Mouse (Mus musculus) layer of hippocampus, postnatal 10 days (tissue): ENCODE results near the gene Sox5. TPM values are rescaled to one million over a fixed set of nuclear protein-coding genes. Genes with fewer than 3 reads are reported as not detected.

Source experiments
- DNase-seq, 2 experiments: peaks; one replicate each; pipeline ENCODE4 v3.0.0; 2021; ENCODE audit warnings: low spot score in 2 of 2
- total RNA-seq, 2 experiments: library from RNA; stranded (reverse); gene quantifications; 2 replicates each; pipeline ENCODE4 v1.2.3; 2021

The Sox5 gene
- total RNA-seq, 2 experiments from 2014 or later: 57.0 to 61.7 TPM

GRCm38 (mm10) chr6:143987548-143987947 lies 794.2 kb downstream of the Sox5 start:
- no peak for DNase-seq

GRCm38 (mm10) chr6:143980131-143980530 lies 801.6 kb downstream of the Sox5 start:
- DNase-seq: peak in 1 of 2 experiments; percentile 21

- DNase-seq: peak; percentile 15 to 29
These were observed 813.9 kb downstream of the Sox5 start for GRCm38 (mm10) chr6:143967724-143968400.

GRCm38 (mm10) chr6:143960487-143960886 lies 821.3 kb downstream of the Sox5 start:
- DNase-seq: no peak

GRCm38 (mm10) chr6:143960081-143960480 lies 821.7 kb downstream of the Sox5 start:
- DNase-seq: no peak

- no peak for DNase-seq
These were observed 823.4 kb downstream of the Sox5 start for GRCm38 (mm10) chr6:143958372-143958771.

- DNase-seq: no peak
These were observed 824.7 kb downstream of the Sox5 start for GRCm38 (mm10) chr6:143957063-143957462.

- DNase-seq: no peak
These were observed 833.0 kb downstream of the Sox5 start for GRCm38 (mm10) chr6:143948553-143949308.

- DNase-seq: no peak
These were observed 833.7 kb downstream of the Sox5 start for GRCm38 (mm10) chr6:143948071-143948470.

GRCm38 (mm10) chr6:143943126-143943525 lies 838.7 kb downstream of the Sox5 start:
- no peak for DNase-seq

- no peak for DNase-seq
These were observed 840.4 kb downstream of the Sox5 start for GRCm38 (mm10) chr6:143941291-143941785.

GRCm38 (mm10) chr6:143923146-143923545 lies 858.6 kb downstream of the Sox5 start:
- DNase-seq: no peak

- no peak for DNase-seq
These were observed 863.3 kb downstream of the Sox5 start for GRCm38 (mm10) chr6:143918405-143918947.

GRCm38 (mm10) chr6:143916152-143916735 lies 865.5 kb downstream of the Sox5 start:
- no peak for DNase-seq

- DNase-seq: no peak
These were observed 866.1 kb downstream of the Sox5 start for GRCm38 (mm10) chr6:143915686-143916085.

- DNase-seq: peak; percentile 43 to 60
These were observed 869.5 kb downstream of the Sox5 start for GRCm38 (mm10) chr6:143912316-143912715.

- no peak for DNase-seq
These were observed 877.1 kb downstream of the Sox5 start for GRCm38 (mm10) chr6:143904693-143905031.

GRCm38 (mm10) chr6:143903981-143904692 lies 877.6 kb downstream of the Sox5 start:
- no peak for DNase-seq

GRCm38 (mm10) chr6:143900871-143901270 lies 880.9 kb downstream of the Sox5 start:
- no peak for DNase-seq

GRCm38 (mm10) chr6:143895092-143895491 lies 886.7 kb downstream of the Sox5 start:
- DNase-seq: no peak

- DNase-seq: no peak
These were observed 888.9 kb downstream of the Sox5 start for GRCm38 (mm10) chr6:143892869-143893268.
